Mouse (Mus musculus) adrenal gland (tissue): ENCODE data around the gene Angel2.
"Not testable (repeated sequence)": the region's sequence is repeated elsewhere in the genome, so short reads cannot be mapped to it uniquely, and the experiment has no call there.

Experiments used
- intact Hi-C: fragments of 180-260 bp; cut with DNase I; formaldehyde crosslinking; loops from one replicate; pipeline ENCODE4 v1.15.1; 2025
- long read RNA-seq, 2 experiments: library from polyadenylated mRNA; unstranded; transcript quantifications; one replicate each; pipeline ENCODE4 v2.0.0; 2020; ENCODE audit warnings: borderline replicate concordance in 1 of 2; ENCODE audit not compliant: insufficient replicate concordance in 1 of 2

Gene Angel2
- long read RNA-seq, experiment 1, transcript Angel2-202 (9 exons, 3,714 nt) = major isoform, 13 of 33 reads
- long read RNA-seq, experiment 1, partial matches to known transcripts = 7 of 33 reads
- long read RNA-seq, experiment 1, other reads (novel, unspliced or antisense) = 13 of 33 reads
- long read RNA-seq, experiment 2, transcript Angel2-202 (9 exons, 3,714 nt) = major isoform, 10 of 31 reads
- long read RNA-seq, experiment 2, partial matches to known transcripts = 5 of 31 reads
- long read RNA-seq, experiment 2, other reads (novel, unspliced or antisense) = 16 of 31 reads

- intact Hi-C loops = not testable (repeated sequence)
Measured at GRCm38 (mm10) chr1:190924812-190925211, at the start of gene Angel2. Gene Angel2, plus strand, starts transcription at chr1:190925112.

GRCm38 (mm10) chr1:190875751-190876150 lies 49.2 kb upstream of the Angel2 start:
- intact Hi-C loops = no loop called here

- intact Hi-C loops = loop anchor here (2.0 kb wide), 1 partner anchor 48 kb away; no protein-coding TSS in a partner anchor
Measured at GRCm38 (mm10) chr1:190880638-190881037, 44.3 kb upstream of the Angel2 start.

- intact Hi-C loops = loop anchor here (2.0 kb wide), 1 partner anchor 49 kb away; no protein-coding TSS in a partner anchor
Measured at GRCm38 (mm10) chr1:190881422-190881821, 43.5 kb upstream of the Angel2 start.

- intact Hi-C loops = no loop called here
Measured at GRCm38 (mm10) chr1:190886014-190886413, 38.9 kb upstream of the Angel2 start.

GRCm38 (mm10) chr1:190888031-190888430 lies 36.9 kb upstream of the Angel2 start:
- intact Hi-C loops = no loop called here

- intact Hi-C loops = no loop called here
Measured at GRCm38 (mm10) chr1:190888646-190889045, 36.3 kb upstream of the Angel2 start.

GRCm38 (mm10) chr1:190893559-190894167 lies 31.2 kb upstream of the Angel2 start:
- intact Hi-C loops = no loop called here

GRCm38 (mm10) chr1:190898186-190898585 lies 26.7 kb upstream of the Angel2 start:
- intact Hi-C loops = no loop called here

- intact Hi-C loops = no loop called here
Measured at GRCm38 (mm10) chr1:190898899-190899575, 25.9 kb upstream of the Angel2 start.

GRCm38 (mm10) chr1:190901082-190901481 lies 23.8 kb upstream of the Angel2 start:
- intact Hi-C loops = no loop called here

GRCm38 (mm10) chr1:190904136-190904535 lies 20.8 kb upstream of the Angel2 start:
- intact Hi-C loops = no loop called here

GRCm38 (mm10) chr1:190904714-190905113 lies 20.2 kb upstream of the Angel2 start:
- intact Hi-C loops = no loop called here

GRCm38 (mm10) chr1:190910836-190911235 lies 14.1 kb upstream of the Angel2 start:
- intact Hi-C loops = no loop called here

GRCm38 (mm10) chr1:190911415-190912123 lies 13.3 kb upstream of the Angel2 start, which contains the start of gene Rps6kc1:
Gene Rps6kc1, minus strand, starts transcription at chr1:190911770.
- intact Hi-C loops = no loop called here

- intact Hi-C loops = no loop called here
Measured at GRCm38 (mm10) chr1:190912623-190913022, 12.3 kb upstream of the Angel2 start.

- intact Hi-C loops = no loop called here
Measured at GRCm38 (mm10) chr1:190918938-190919337, 6.0 kb upstream of the Angel2 start.

GRCm38 (mm10) chr1:190919725-190920469 lies 5.0 kb upstream of the Angel2 start:
- intact Hi-C loops = no loop called here

GRCm38 (mm10) chr1:190927311-190927710 lies 2.4 kb downstream of the Angel2 start:
- intact Hi-C loops = no loop called here

GRCm38 (mm10) chr1:190927751-190928369 lies 2.9 kb downstream of the Angel2 start:
- intact Hi-C loops = no loop called here
